Mouse (Mus musculus) ES-Bruce4 (cell line): ENCODE measurements at regions not wholly inside any gene's neighbourhood (a gene's known extent, or its start where the extent isn't known, plus 50 kb on each side); places are given as distances from the start of the nearest gene placed in this dataset.

Source experiments
- CTCF ChIP-seq: IDR thresholded peaks from one replicate; pipeline ENCODE4 v1.8.1; 2011; ENCODE audit warnings: low read depth, low read length
- EP300 ChIP-seq: IDR thresholded peaks from 2 replicates; pipeline ENCODE4 v1.6.1; 2011; ENCODE audit warnings: low read depth, low read length; ENCODE audit not compliant: insufficient read depth
- POLR2A ChIP-seq: IDR thresholded peaks from one replicate; pipeline ENCODE4 v1.8.1; 2011; ENCODE audit warnings: low read length; ENCODE audit not compliant: insufficient read depth

DNA sequence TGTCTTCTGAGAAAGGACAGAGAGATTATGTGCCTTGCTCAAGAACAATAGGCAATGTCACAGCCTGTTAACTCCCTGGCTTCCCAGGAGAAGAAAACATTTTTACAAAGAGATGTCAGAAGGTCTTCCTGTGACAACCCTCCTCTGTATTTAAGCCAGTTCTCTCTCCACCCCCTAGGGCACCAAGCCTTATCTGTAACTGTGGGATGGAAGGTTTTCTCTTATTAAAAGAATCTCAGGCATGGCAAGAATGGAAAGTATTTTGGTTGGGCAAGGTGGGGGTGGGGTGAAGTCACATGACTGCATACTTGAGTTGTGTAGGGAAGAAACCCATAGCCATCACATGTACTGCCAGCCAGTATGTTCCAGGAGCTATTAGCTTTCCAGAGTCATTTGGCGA is 83.1 kb upstream of the Tlk1 start:
- no peak for TF ChIP-seq POLR2A
- TF ChIP-seq CTCF: no peak
- TF ChIP-seq EP300: no peak
